Mouse (Mus musculus) CD4-positive helper T cell, adult 2 months (primary cell): Measurements from ENCODE around the gene Vmn1r32.

Source experiments
- DNase-seq: peaks from one replicate; pipeline ENCODE4 v3.0.0-alpha.2; 2012; ENCODE audit warnings: low read depth, missing footprints, low spot score

Gene Vmn1r32

DNA sequence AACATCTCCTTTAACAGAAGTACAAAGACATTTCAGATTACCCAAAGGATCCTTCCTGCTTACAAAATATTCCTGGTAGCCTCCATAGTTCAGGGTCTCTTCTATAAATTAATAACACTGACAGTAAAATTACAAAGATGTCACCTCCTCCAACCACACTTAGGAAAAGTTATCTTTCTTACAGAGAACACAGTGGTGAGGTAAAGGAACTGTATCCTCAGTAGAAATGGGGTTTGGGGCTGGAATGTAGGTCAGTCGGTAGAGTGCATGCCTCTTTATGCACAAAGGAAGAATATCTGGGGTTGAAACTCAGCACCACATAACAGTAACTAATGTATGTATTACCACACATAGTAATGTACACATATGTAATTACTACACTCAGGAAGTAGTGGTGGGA, at the start of gene Vmn1r32:
TSS of gene Vmn1r32 (minus strand) at position 101 of the 400 bp plus-strand sequence.
- no peak for DNase-seq

GRCm38 (mm10) chr6:66595804-66596203, 35.9 kb upstream of the Vmn1r32 start:
- no peak for DNase-seq

DNA sequence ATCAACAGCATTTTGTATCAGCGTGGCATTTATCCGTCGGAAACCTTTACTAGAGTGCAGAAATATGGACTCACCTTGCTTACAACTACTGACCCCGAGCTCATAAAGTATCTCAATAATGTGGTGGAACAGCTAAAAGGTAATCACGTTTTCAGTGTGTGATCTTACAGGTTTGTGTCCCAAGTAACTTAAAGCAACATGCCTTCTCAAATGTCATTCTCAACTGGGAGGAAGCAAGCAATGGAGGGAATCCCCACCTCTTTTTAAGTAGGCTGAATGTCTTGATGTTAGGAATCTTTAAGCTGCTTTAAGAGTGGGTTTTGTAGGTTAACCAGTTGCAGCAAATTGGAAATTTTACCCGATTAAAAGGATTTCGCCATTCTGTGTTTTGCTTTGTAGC, 23.9 kb downstream of the Vmn1r32 start:
- DNase-seq = no peak

DNA sequence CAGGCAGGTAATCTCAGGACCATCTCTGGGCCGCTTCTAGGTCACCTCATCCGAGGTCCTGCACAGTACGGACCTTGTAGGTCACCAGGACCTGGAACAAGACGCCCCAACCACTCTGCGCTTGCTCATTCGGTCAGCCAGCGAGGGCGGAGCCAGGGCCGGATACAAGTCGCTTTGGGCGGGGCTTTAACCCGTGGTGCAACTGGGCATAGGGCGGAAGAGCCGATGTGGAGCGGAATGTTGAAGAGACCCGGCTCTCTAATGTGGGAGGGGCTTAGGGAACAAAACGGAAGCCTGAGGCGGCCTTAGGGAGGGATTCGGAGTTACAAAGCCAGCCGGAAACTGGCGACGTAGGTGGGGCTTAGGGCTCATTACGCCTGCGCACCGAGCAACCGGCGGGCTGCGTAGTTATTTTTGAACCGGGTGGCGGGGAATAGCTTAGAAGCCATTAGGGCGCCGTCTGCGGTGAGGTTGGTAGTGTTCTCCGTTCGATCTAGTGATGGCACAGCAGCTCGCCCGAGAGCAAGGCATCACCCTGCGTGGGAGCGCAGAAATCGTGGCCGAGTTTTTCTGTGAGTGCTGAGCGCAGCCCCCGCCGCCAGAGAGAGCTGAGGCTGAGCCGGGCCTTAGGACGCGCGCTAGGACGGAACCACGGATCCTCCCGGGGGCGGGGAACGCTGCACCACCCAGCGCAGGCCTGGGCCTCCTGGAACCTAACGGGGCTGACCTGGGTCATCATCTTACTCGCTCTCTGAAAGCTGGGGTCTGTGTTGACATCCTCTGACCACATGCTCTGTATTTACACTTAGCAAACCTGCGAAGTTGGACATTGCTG, 24.7 kb downstream of the Vmn1r32 start, which contains the start of gene Mad2l1:
TSS of gene Mad2l1 (plus strand) at position 363 of the 835 bp plus-strand sequence.
- DNase-seq = peak; percentile 99

DNA sequence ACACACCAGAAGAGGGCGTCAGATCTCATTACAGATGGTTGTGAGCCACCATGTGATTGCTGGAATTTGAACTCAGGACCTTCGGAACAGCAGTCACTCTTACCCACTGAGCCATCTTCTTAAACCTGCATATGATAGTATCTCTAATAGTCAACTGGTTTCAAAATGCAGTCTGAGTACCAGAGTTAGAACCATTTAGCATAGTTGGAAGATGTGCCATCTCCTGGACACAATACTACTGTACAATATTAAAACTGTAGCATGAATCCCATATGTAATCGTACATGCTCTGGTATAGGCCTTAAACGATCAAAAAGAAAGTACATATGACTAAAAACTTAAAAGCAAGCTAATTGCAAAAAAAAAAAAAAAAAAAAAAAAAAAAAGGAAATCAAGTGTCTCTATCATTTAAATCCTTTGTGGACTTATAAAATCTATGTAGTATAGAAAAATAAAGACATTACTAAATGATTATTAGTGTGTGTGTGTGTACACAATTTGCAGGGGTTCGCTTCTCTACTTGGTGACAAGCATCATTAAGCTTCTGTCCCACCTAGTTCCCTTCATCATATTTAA, 25.4 kb downstream of the Vmn1r32 start:
- DNase-seq = no peak

GRCm38 (mm10) chr6:66533241-66533640, 26.7 kb downstream of the Vmn1r32 start:
- peak; percentile 70 for DNase-seq

DNA sequence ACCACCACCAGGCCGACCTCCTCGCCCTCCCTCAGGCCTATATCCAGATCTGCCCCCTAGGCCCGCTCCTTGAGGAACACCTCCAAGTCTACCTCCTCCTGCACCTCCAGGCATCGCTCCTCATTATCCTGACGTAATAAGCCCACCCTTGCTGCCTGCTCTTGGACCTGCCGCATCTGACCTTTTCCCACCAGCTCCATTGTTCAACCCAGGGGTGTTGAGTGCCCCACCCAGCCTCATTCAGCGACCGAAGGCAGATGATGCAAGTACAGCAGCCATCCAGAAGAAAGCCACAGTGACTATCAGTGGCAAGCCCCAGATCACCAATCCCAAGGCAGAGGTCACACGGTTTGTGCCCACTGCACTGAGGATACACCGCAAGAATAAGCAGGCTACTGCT, 31.5 kb downstream of the Vmn1r32 start:
- no peak for DNase-seq

DNA sequence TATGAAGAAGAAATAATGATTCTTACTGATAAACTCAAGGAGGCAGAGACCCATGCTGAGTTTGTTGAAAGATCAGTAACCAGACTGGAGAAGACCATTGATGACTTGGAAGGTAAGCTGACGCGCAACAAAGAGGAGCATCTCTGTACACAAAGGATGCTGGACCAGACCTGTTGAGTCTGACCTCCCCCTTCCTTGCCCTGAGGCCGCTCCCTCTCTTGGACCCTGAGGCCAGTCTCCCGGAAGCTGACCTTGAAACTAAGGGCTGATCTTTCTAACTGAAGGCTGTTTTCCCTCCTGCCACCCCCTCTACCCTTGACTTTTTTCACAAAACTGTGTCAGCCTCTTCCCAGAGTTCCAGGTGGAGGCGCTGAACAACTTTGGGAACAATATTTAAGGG, 43.5 kb downstream of the Vmn1r32 start:
- DNase-seq = no peak
